Mouse (Mus musculus) hindbrain, embryonic 10.5 days (tissue): ENCODE measurements around the gene Exosc6. TPM values are rescaled to one million over a fixed set of nuclear protein-coding genes. Genes with fewer than 3 reads are reported as not detected.

ENCODE experiments used
- DNase-seq: peaks from one replicate; pipeline ENCODE4 v3.0.0-alpha.2; 2017; ENCODE audit warnings: low spot score
- H3K27ac ChIP-seq: fragments of 300-500 bp; sonication (generic); 2 replicates; pipeline ENCODE4 v1.5.1; 2016; ENCODE audit warnings: mild to moderate bottlenecking, moderate library complexity
- H3K27me3 ChIP-seq: fragments of 300-500 bp; sonication (generic); 2 replicates; pipeline ENCODE4 v1.6.1; 2016; ENCODE audit warnings: mild to moderate bottlenecking; ENCODE audit not compliant: poor library complexity, insufficient read depth, severe bottlenecking
- H3K36me3 ChIP-seq: fragments of 300-500 bp; sonication (generic); 2 replicates; pipeline ENCODE4 v1.6.1; 2016; ENCODE audit warnings: mild to moderate bottlenecking, moderate library complexity
- H3K4me1 ChIP-seq: fragments of 300-500 bp; sonication (generic); replicated peaks from 2 replicates; pipeline ENCODE4 v1.6.1; 2016; ENCODE audit warnings: mild to moderate bottlenecking
- H3K4me3 ChIP-seq: fragments of 300-500 bp; sonication (generic); 2 replicates; pipeline ENCODE4 v1.5.1; 2016; ENCODE audit warnings: mild to moderate bottlenecking, moderate library complexity
- H3K9me3 ChIP-seq: fragments of 300-500 bp; sonication (generic); 2 replicates; pipeline ENCODE4 v1.6.1; 2016; ENCODE audit warnings: mild to moderate bottlenecking, moderate library complexity
- WGBS: fragments of 180-500 bp; shearing (Covaris S2); methylation state at CpG from one replicate; pipeline ENCODE4 v1.1.7; 2016; 5-methylcytosine and 5-hydroxymethylcytosine counted together
- polyA plus RNA-seq: library from polyadenylated mRNA; unstranded; fragments of >200 nt; fragmentation: Nextera tagmentation; extraction: Ambion mirVana; gene quantifications from 2 replicates; pipeline ENCODE4 v1.2.1, GENCODE M21; 2016

Gene Exosc6
- polyA plus RNA-seq, 1 experiment from 2014 or later, result 17.0 TPM

GRCm38 (mm10) chr8:111044003-111044734, 12.0 kb upstream of the Exosc6 start:
- no peak overlapping the region for H3K27ac ChIP-seq
- H3K9me3 ChIP-seq, result no peaks in the 10 kb centered on the region
- H3K36me3 ChIP-seq, result peaks cover 100% of the 10 kb centered on the region
- WGBS, result 59% methylated on average over 2 of the region's 2 CpGs
- H3K27me3 ChIP-seq, result no peaks in the 10 kb centered on the region
- H3K4me3 ChIP-seq, result no peak overlapping the region
- no peak for DNase-seq
- no peaks in the 10 kb centered on the region for H3K4me1 ChIP-seq

DNA sequence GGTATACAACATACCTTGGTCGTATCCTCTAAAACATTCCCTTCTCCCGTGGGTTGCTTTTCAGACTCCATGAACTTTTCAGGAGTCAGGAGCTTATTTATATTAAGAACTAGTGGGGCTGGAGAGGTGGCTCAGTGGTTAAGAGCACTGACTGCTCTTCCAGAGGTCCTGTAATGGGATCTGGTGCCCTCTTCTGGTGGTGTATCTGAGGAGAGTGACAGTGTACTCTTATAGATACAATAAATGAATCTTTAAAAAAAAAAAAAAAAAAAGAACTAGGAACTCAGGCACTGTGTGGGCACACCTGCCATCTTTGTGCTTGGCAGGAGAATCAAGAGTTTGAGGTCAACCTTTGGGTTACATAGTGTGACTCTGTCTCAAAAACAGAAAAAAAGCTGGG, 7.4 kb upstream of the Exosc6 start:
- DNase-seq, result no peak
- no peak overlapping the region for H3K27ac ChIP-seq
- H3K36me3 ChIP-seq, result peaks cover 100% of the 10 kb centered on the region
- H3K9me3 ChIP-seq, result no peaks in the 10 kb centered on the region
- no peaks in the 10 kb centered on the region for H3K4me1 ChIP-seq
- 92% methylated on average over 2 of the region's 2 CpGs for WGBS
- H3K27me3 ChIP-seq, result no peaks in the 10 kb centered on the region
- H3K4me3 ChIP-seq, result no peak overlapping the region

DNA sequence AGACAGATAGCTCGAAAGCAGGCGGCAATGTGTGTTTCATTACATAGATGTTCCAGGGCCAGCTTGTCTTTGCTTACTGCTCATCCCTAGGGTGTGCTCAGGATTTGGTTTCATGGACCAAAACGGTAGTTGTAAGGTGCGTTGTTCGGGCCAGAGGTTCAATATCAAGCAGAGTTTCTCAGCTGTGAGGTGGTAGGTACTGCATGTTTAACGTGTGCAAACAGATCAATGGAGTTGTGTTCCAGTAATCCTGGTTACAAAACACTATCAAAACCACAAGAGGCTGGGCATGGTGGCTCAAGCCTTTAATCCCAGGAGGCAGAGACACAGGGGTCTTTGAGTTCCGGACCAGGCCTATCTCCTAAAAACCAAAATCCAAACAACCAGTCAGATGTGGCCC, 7.0 kb upstream of the Exosc6 start:
- 95% methylated on average over 7 of the region's 7 CpGs for WGBS
- no peaks in the 10 kb centered on the region for H3K9me3 ChIP-seq
- DNase-seq, result no peak
- H3K4me1 ChIP-seq, result no peaks in the 10 kb centered on the region
- H3K27me3 ChIP-seq, result no peaks in the 10 kb centered on the region
- no peak overlapping the region for H3K27ac ChIP-seq
- H3K4me3 ChIP-seq, result no peak overlapping the region
- H3K36me3 ChIP-seq, result peaks cover 100% of the 10 kb centered on the region

GRCm38 (mm10) chr8:111053827-111054518, 2.2 kb upstream of the Exosc6 start:
- peaks cover 17% of the 10 kb centered on the region for H3K4me1 ChIP-seq
- no peak for DNase-seq
- peaks cover 92% of the 10 kb centered on the region for H3K36me3 ChIP-seq
- 94% methylated on average over 12 of the region's 12 CpGs for WGBS
- H3K27me3 ChIP-seq, result no peaks in the 10 kb centered on the region
- no peaks in the 10 kb centered on the region for H3K9me3 ChIP-seq
- no peak overlapping the region for H3K4me3 ChIP-seq
- H3K27ac ChIP-seq, result no peak overlapping the region

GRCm38 (mm10) chr8:111055031-111055634, 1.0 kb upstream of the Exosc6 start:
- no peak overlapping the region for H3K4me3 ChIP-seq
- H3K36me3 ChIP-seq, result peaks cover 83% of the 10 kb centered on the region
- H3K9me3 ChIP-seq, result no peaks in the 10 kb centered on the region
- no peak overlapping the region for H3K27ac ChIP-seq
- H3K4me1 ChIP-seq, result peaks cover 17% of the 10 kb centered on the region
- no peak for DNase-seq
- no peaks in the 10 kb centered on the region for H3K27me3 ChIP-seq
- 93% methylated on average over 17 of the region's 17 CpGs for WGBS

DNA sequence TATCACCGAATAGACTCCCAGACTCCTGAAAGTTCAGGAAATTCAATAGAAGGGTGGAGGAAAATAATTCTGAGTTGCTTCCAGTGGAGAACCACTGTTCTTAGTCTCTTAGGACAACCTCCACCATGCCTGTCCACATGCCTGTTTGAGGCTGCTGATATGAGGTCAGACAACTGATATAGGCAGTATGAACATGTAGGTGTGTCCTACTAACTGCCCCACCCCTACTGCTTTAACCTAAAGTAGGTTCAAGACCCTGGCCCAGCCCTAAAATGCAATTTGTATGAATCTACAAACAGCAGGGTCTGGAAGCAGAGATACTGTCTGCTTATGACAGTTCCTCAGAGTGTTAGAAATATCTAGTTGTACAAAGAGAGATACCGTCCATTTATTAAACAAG, 478 bp upstream of the Exosc6 start:
- H3K4me3 ChIP-seq, result peak overlapping the region; percentile 95
- peaks cover 19% of the 10 kb centered on the region for H3K4me1 ChIP-seq
- WGBS, result 64% methylated on average over 2 of the region's 2 CpGs
- no peak for DNase-seq
- H3K27ac ChIP-seq, result no peak overlapping the region
- peaks cover 78% of the 10 kb centered on the region for H3K36me3 ChIP-seq
- no peaks in the 10 kb centered on the region for H3K9me3 ChIP-seq
- H3K27me3 ChIP-seq, result no peaks in the 10 kb centered on the region

DNA sequence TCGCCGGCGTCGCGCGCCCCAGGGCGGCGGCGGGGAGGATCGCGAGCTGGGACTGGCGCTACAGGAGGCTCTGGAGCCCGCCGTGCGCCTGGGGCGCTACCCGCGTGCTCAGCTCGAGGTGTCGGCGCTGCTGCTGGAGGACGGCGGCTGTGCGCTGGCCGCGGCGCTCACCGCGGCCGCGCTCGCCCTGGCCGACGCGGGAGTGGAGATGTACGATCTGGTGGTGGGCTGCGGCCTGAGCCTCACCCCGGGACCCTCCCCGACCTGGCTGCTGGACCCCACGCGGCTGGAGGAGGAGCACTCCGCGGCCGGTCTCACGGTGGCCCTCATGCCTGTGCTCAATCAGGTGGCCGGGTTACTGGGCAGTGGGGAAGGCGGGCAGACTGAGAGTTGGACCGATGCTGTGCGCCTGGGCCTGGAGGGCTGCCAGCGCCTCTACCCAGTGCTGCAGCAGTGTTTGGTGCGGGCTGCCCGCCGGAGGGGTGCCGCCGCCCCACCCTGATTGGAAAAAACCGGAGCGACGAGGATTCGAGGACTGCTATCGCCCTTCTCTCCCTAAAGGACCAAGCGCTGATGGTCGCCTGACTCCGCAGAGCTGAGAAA, 653 bp downstream of the Exosc6 start:
- WGBS, result under 1% methylated on average over 63 of the region's 63 CpGs
- Histone ChIP-seq H3K9me3 (no peaks in the 10 kb centered on the region), H3K4me1 (peaks cover 30% of the 10 kb centered on the region), H3K27ac (peak overlapping the region; percentile 93), H3K36me3 (peaks cover 67% of the 10 kb centered on the region), H3K27me3 (no peaks in the 10 kb centered on the region), H3K4me3 (peak overlapping the region; percentile 95)
- DNase-seq, result no peak

DNA sequence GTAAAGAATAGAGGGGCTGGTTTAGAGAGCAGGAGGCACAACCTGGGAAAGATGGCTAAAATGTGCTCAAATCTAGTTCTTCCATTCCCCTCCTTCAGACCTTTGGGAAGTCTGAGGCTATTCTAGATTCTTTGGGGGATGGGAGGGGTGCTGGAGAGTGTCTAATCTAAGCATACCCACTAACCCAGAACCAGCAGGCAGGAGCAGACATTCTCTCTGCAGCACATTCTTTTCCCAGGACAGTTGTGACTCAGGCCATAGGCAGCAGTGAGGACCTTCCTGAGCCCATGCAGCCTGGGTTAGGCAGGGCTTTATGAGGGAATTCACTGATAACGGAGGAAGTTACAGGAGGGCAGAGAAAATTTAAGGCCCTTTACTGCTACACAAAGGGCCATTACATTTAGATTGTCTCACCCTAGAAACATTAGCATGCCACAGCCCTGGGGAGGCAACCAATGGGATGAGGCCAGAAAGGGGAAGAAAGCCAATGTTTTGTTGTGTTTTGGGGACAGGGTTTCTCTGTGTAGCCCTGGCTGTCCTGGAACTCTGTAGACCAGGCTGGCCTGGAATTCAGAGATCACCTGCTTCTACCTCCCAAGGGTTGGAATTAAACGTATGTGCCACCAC, 2.9 kb downstream of the Exosc6 start:
- Histone ChIP-seq H3K9me3 (no peaks in the 10 kb centered on the region), H3K27me3 (no peaks in the 10 kb centered on the region), H3K4me3 (no peak overlapping the region; the same call in 1 of the 2 replicates), H3K36me3 (peaks cover 44% of the 10 kb centered on the region), H3K27ac (no peak overlapping the region), H3K4me1 (peaks cover 39% of the 10 kb centered on the region)
- DNase-seq, result no peak
- WGBS, result 81% methylated on average over 2 of the region's 2 CpGs

DNA sequence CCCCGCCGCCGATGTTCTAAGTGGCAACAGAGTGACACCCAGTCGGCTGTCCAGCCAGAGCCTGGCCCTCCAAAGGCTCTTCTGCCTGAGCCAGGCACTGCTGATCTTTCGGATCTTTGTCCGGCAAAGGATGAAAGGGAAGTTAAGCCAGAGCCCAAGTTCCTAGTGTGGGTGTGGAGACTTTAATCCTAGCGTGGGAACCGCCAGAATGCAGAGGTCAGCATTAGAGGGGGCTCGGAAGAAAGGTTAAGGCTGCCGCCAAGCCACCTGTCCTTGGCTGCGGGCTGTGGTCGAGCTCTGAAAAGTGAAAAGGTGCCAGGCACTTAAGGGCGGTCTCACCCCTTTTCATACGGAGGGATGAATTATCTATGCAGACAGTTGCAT, 5.5 kb downstream of the Exosc6 start:
- H3K27me3 ChIP-seq, result no peaks in the 10 kb centered on the region
- WGBS, result under 1% methylated on average over 14 of the region's 14 CpGs
- H3K4me1 ChIP-seq, result peaks cover 39% of the 10 kb centered on the region
- H3K4me3 ChIP-seq, result peak overlapping the region; percentile 70
- H3K36me3 ChIP-seq, result peaks cover 23% of the 10 kb centered on the region
- peak overlapping the region; percentile 87 for H3K27ac ChIP-seq
- no peaks in the 10 kb centered on the region for H3K9me3 ChIP-seq
- DNase-seq, result no peak

GRCm38 (mm10) chr8:111062072-111062757, 6.1 kb downstream of the Exosc6 start:
- H3K9me3 ChIP-seq, result no peaks in the 10 kb centered on the region
- 0 out of 2 replicates have a peak, but pooled peaks cover 3% of the 10 kb centered on the region for H3K27me3 ChIP-seq
- peak overlapping the region; percentile 70 for H3K4me3 ChIP-seq
- H3K4me1 ChIP-seq, result peaks cover 34% of the 10 kb centered on the region
- peak; percentile 92 for DNase-seq
- H3K36me3 ChIP-seq, result peaks cover 19% of the 10 kb centered on the region
- under 1% methylated on average over 27 of the region's 27 CpGs for WGBS
- H3K27ac ChIP-seq, result peak overlapping the region; percentile 87

GRCm38 (mm10) chr8:111062893-111063292, 6.8 kb downstream of the Exosc6 start:
- H3K4me3 ChIP-seq, result peak overlapping the region; percentile 70
- peak overlapping the region; percentile 87; the same call in 1 of the 2 replicates for H3K27ac ChIP-seq
- H3K9me3 ChIP-seq, result no peaks in the 10 kb centered on the region
- no peak for DNase-seq
- H3K36me3 ChIP-seq, result peaks cover 14% of the 10 kb centered on the region
- peaks cover 27% of the 10 kb centered on the region for H3K4me1 ChIP-seq
- H3K27me3 ChIP-seq, result 0 out of 2 replicates have a peak, but pooled peaks cover 5% of the 10 kb centered on the region
- 48% methylated on average over 2 of the region's 2 CpGs for WGBS

DNA sequence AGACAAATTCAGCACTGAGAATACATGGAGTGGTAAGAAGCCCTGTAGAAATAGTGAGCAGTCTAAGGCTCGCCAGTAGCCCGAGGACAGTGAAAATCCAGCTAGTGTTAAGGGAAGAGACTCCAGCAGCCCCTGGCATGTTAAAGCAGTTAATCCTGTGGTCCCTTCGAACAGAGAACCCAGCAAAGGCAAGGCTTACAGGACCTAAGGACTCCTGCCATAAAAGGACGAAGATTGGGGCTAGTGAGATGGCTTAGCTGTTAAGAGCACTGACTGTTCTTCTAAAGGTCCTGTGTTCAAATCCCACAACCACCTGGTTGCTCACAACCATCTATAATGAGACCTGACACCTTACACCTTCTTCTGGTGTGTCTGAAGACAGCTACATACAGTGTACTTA, 10.2 kb downstream of the Exosc6 start:
- Histone ChIP-seq H3K9me3 (no peaks in the 10 kb centered on the region), H3K4me1 (peaks cover 17% of the 10 kb centered on the region), H3K36me3 (no peaks in the 10 kb centered on the region), H3K27ac (no peak overlapping the region), H3K27me3 (0 out of 2 replicates have a peak, but pooled peaks cover 5% of the 10 kb centered on the region), H3K4me3 (no peak overlapping the region)
- DNase-seq, result no peak
- WGBS, result 65% methylated on average over 4 of the region's 4 CpGs
